Mouse (Mus musculus) embryonic facial prominence, embryonic 12.5 days (tissue): ENCODE data around the gene Wrap53. TPM values are rescaled to one million over a fixed set of nuclear protein-coding genes. Genes with fewer than 3 reads are reported as not detected.
A peak's percentile ranks its signal among the peaks of the same experiment; 100 is the strongest.

Experiments
- ATAC-seq: fragments of 200-750 bp; cut with Nextera tagmentation; 2 replicates; pipeline ENCODE4 v1.8.0; 2017; ENCODE audit not compliant: insufficient number of reproducible peaks, insufficient read depth, low FRiP score, low TSS enrichment
- H3K27ac ChIP-seq: fragments of 300-500 bp; sonication (generic); 2 replicates; pipeline ENCODE4 v1.5.1; 2016; ENCODE audit warnings: mild to moderate bottlenecking
- H3K27me3 ChIP-seq: fragments of 300-500 bp; sonication (generic); 2 replicates; pipeline ENCODE4 v1.6.1; 2016; ENCODE audit warnings: mild to moderate bottlenecking, moderate library complexity
- H3K36me3 ChIP-seq: fragments of 300-500 bp; sonication (generic); 2 replicates; pipeline ENCODE4 v1.6.1; 2016; ENCODE audit warnings: mild to moderate bottlenecking
- H3K4me1 ChIP-seq: fragments of 300-500 bp; sonication (generic); 2 replicates; pipeline ENCODE4 v1.6.1; 2016
- H3K4me2 ChIP-seq: fragments of 300-500 bp; sonication (generic); replicated peaks from 2 replicates; pipeline ENCODE4 v1.6.1; 2016; ENCODE audit warnings: mild to moderate bottlenecking, moderate library complexity
- H3K4me3 ChIP-seq: fragments of 300-500 bp; sonication (generic); 2 replicates; pipeline ENCODE4 v1.5.1; 2016; ENCODE audit warnings: mild to moderate bottlenecking
- H3K9ac ChIP-seq: fragments of 300-500 bp; sonication (generic); 2 replicates; pipeline ENCODE4 v1.6.1; 2016; ENCODE audit warnings: mild to moderate bottlenecking, moderate library complexity
- H3K9me3 ChIP-seq: fragments of 300-500 bp; sonication (generic); 2 replicates; pipeline ENCODE4 v1.6.1; 2016; ENCODE audit warnings: mild to moderate bottlenecking, moderate library complexity
- WGBS: fragments of 180-500 bp; shearing (Covaris S2); methylation state at CpG from one replicate; pipeline ENCODE4 v1.1.7; 2016; 5-methylcytosine and 5-hydroxymethylcytosine counted together
- polyA plus RNA-seq: library from polyadenylated mRNA; unstranded; fragments of >200 nt; fragmentation: Nextera tagmentation; extraction: Ambion mirVana; gene quantifications from 2 replicates; pipeline ENCODE4 v1.2.1, GENCODE M21; 2016

The Wrap53 gene
- polyA plus RNA-seq, 1 experiment from 2014 or later, result 29.4 TPM

DNA sequence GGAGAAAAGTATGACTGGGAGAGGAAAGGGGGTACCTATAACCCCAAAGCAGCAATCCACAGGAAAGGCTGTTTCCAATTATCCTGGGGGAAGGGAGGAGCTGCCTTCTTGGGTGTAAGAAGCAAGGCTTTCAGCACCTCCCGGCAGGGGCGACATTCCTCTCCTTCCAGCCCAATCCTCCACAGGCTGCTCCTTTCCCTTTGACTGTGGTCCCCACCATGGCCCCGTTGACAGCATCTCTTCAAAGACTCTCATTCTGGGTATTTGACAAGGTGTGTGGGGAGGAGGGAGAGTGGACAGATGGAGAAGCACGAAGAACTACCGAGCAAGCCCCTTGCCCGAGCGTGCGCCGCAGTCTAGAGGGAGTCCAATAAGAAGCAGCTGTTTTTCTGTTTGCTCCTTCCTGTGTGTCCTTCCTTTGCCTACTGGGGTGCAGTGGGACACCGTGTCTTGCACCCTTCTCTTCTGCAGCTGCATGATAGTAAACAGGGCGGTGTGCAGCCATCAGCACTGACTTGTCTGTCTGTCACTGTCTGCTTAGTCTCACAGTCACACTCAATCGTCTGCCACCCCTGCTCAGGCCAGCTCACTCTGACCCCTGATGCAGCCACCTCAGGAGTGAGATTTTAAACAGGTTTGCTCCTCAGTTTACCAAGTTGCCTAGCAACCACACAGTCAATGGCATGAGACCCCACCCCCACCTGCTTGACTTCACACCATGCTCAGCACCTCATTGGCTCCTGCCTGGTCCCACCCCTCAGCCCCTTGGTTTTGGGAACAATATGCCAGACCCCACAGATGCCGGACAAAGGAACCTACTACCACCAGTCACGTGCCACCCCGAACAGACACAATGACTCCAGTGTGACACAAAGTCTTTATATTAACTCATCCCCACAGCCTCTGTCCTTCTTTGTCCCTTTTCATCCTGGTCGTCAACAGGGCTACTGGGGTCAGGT is 18.9 kb downstream of the Wrap53 start:
- Histone ChIP-seq H3K4me2 (peak overlapping the region; percentile 82), H3K4me1 (peaks cover 59% of the 10 kb centered on the region), H3K4me3 (peak overlapping the region; percentile 81), H3K9me3 (no peaks in the 10 kb centered on the region), H3K36me3 (peaks cover 31% of the 10 kb centered on the region), H3K27me3 (no peaks in the 10 kb centered on the region), H3K27ac (peak overlapping the region; percentile 94), H3K9ac (peak overlapping the region; percentile 91; the same call in 1 of the 2 replicates)
- 11% methylated on average over 16 of the region's 16 CpGs for WGBS
- peak; percentile 50 for ATAC-seq

DNA sequence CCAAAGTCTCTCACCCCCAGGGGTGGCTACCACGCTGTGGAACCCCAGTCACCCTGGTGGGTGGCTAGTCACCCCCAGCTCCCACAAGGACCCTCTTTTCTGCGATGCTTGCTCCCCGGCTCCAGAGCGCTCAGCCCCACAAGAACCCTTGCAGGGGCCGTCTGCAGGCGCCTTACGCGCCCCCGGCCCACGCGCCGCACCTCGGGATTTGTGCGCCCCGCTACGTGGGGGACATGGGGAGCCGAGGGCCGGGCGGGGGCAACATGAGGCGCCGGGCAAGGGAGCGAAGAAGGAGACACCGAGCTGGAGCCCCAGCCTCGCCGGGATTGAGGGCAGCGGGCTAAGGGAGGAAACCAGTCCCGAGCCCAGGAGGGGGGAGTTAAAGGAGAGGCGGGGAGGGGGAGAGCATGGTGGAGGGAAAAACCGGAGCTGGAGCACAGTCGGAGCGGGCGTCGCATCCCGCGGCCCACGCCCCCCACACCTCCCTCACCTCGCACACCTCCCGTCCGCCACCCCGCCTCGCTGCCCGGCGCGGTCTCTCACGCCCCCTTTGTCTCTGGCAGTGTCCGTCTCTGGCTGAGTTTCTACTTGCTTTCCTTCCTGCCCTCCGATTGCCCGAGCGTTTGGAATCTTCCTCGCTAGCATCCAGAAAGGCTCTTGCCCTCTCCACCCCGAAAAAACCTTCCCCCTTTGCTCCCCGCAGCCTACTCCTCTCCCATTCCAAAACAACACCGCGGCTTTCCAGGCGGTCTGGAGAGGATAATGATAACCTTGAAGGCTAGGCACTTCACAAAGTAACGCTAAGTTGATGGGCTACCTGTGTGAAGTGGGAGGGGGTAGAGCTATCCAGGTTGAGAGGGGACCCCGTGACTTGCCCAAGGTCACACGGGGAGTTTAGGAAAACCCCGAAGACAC is 19.9 kb downstream of the Wrap53 start, which contains the start of gene Efnb3:
Efnb3 (minus strand) TSS at position 355 of the 915 bp plus-strand sequence.
- peak within 1 kb of the TSS; percentile 94 for H3K27ac ChIP-seq
- WGBS, result 1% methylated on average over 57 of the region's 59 CpGs
- H3K4me1 ChIP-seq, result peaks cover 59% of the 10 kb centered on the region
- peak within 1 kb of the TSS; percentile 82 for H3K4me2 ChIP-seq
- no peaks in the 10 kb centered on the region for H3K27me3 ChIP-seq
- no peaks in the 10 kb centered on the region for H3K9me3 ChIP-seq
- peak within 1 kb of the TSS; percentile 81 for H3K4me3 ChIP-seq
- peaks cover 37% of the 10 kb centered on the region for H3K36me3 ChIP-seq
- peak within 1 kb of the TSS; percentile 91 for H3K9ac ChIP-seq
- ATAC-seq, result peak; percentile 59

DNA sequence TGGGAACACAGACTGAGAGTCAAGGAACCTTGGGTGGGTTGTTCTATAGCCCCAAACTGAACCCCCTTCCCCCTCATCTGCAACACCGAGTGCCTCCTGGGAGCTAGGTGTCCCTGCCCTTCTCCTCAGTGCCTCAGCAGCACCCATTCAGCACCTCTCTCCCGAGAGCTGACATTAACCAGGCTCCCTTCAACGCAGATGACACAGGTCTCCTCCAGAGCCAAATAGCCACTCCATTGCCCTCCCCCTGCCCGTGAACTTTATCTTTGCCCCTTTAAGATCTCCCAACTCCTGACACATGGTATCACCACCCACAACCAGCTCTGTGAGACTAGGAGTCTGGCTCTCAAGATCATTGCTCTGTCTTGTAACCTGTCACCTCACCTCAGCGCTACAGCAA is 20.9 kb downstream of the Wrap53 start:
- no peaks in the 10 kb centered on the region for H3K9me3 ChIP-seq
- WGBS, result 11% methylated on average over 5 of the region's 5 CpGs
- peak overlapping the region; percentile 82 for H3K4me2 ChIP-seq
- peak overlapping the region; percentile 91 for H3K9ac ChIP-seq
- H3K27me3 ChIP-seq, result no peaks in the 10 kb centered on the region
- H3K4me3 ChIP-seq, result peak overlapping the region; percentile 81
- H3K36me3 ChIP-seq, result peaks cover 41% of the 10 kb centered on the region
- peaks cover 60% of the 10 kb centered on the region for H3K4me1 ChIP-seq
- no peak for ATAC-seq
- H3K27ac ChIP-seq, result peak overlapping the region; percentile 94; the same call in 1 of the 2 replicates

DNA sequence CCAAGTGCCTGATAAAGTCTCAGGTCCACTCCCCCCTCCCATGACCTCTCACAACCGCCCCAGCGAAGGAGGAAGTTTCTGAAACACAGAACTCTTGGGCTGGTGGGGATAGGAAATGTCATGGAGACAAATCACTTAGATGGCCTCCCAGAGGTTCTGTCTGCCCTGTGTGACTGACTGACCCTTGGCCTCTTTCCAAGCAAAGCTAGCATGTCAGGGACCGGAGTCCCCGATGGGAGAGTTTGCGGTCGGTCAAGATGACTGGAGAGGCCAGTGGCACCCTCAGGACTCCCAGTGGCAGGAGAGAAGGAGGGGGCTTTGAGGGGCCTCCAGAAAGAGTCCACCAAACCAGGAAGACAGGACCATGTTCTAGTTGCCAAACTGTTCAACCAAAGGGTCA is 21.3 kb downstream of the Wrap53 start:
- Histone ChIP-seq H3K4me1 (peaks cover 58% of the 10 kb centered on the region), H3K9ac (peak overlapping the region; percentile 91), H3K36me3 (peaks cover 42% of the 10 kb centered on the region), H3K27ac (no peak overlapping the region), H3K27me3 (no peaks in the 10 kb centered on the region), H3K9me3 (no peaks in the 10 kb centered on the region), H3K4me2 (peak overlapping the region; percentile 82), H3K4me3 (peak overlapping the region; percentile 81)
- 30% methylated on average over 6 of the region's 6 CpGs for WGBS
- ATAC-seq, result no peak

DNA sequence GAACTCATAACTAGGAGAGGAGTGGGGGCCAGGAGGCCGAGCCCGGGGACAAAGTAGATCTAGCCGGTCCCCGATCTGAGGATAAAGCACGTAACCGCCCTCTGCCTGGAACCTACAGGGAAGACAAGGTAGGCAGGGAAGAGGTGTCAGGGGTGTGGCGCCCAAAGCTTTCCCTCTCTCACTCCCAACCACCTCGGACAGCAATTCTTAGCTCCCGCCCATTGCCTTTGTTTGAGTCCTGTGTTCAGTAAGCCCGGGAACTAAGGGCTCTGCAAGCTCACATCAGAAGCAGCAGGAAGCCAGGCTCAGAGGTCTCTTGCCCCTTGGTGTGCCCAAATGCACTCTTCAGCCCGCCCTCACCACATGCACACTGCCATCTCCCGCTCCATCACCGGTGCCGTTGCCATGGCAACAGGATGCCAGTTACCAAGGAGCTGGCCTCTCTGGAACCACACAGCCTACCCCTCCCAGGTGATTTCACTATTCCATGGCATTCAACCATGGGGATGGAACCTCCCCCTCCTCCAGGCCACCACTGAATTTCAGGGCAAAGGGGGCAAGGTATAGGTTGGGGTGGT is 22.6 kb downstream of the Wrap53 start:
- no peaks in the 10 kb centered on the region for H3K9me3 ChIP-seq
- peaks cover 61% of the 10 kb centered on the region for H3K4me1 ChIP-seq
- peak overlapping the region; percentile 18 for H3K4me3 ChIP-seq
- peak overlapping the region; percentile 82 for H3K4me2 ChIP-seq
- 32% methylated on average over 14 of the region's 14 CpGs for WGBS
- H3K9ac ChIP-seq, result no peak overlapping the region
- peaks cover 32% of the 10 kb centered on the region for H3K36me3 ChIP-seq
- ATAC-seq, result no peak
- H3K27ac ChIP-seq, result no peak overlapping the region
- H3K27me3 ChIP-seq, result no peaks in the 10 kb centered on the region

DNA sequence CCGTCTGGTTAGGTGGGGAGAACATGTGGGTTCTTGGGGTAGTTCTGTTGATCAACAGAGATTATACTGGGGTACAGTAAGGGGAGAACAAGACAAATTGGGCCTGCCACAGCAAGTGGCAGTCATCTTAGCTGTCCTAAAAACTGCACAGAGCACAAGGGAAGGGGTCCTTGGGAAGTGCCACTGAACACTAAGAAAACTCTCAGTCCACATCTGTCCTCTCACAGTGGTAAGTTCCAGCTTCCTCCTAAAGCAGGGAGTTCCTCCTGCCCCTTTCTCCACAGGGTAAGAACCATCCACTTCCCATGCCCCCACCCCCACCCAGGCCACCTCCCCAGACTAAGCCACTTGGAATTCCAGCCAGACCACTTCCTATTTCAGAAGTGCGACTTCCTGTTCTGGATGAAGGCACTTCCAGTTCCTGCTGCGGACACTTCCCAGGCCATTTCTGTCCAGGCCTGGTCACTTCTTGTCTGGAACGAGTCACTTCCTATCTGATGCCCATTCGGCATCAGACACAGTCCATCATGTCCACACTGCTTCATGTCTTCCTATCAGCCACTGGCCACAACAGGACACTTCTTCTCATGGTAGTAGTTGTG is 25.4 kb downstream of the Wrap53 start:
- H3K4me2 ChIP-seq, result no peak overlapping the region
- H3K27ac ChIP-seq, result no peak overlapping the region
- ATAC-seq, result no peak
- H3K9ac ChIP-seq, result no peak overlapping the region
- WGBS, result 80% methylated on average over 5 of the region's 5 CpGs
- peaks cover 24% of the 10 kb centered on the region for H3K36me3 ChIP-seq
- H3K9me3 ChIP-seq, result no peaks in the 10 kb centered on the region
- peaks cover 41% of the 10 kb centered on the region for H3K4me1 ChIP-seq
- no peak overlapping the region for H3K4me3 ChIP-seq
- H3K27me3 ChIP-seq, result 0 out of 2 replicates have a peak, but pooled peaks cover under 1% of the 10 kb centered on the region

DNA sequence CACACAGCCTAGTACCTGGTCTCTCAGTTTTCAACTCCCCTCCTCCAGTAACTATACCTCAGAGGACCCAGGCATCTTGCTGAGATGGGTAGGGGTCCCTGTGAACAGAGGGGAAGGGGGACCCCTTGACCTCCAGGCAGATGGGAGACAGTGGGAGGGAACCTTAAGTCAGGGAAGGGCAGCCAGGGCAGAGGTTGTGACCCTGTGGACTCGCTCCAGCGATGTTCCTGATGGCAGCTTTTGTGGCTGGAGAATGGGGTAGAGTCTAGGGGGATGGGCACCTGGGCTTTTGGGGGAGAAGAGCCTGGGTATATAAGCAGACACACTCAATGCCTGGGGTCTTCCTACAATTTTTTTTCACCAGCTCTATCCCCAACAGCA is 26.7 kb downstream of the Wrap53 start:
- 4% methylated on average over 2 of the region's 2 CpGs for WGBS
- H3K9me3 ChIP-seq, result no peaks in the 10 kb centered on the region
- H3K4me3 ChIP-seq, result no peak overlapping the region
- H3K27ac ChIP-seq, result no peak overlapping the region; the same call in 1 of the 2 replicates
- H3K4me2 ChIP-seq, result no peak overlapping the region; the same call in 1 of the 2 replicates
- no peak overlapping the region for H3K9ac ChIP-seq
- ATAC-seq, result no peak
- peaks cover 44% of the 10 kb centered on the region for H3K4me1 ChIP-seq
- peaks cover 10% of the 10 kb centered on the region for H3K27me3 ChIP-seq
- H3K36me3 ChIP-seq, result peaks cover 24% of the 10 kb centered on the region

DNA sequence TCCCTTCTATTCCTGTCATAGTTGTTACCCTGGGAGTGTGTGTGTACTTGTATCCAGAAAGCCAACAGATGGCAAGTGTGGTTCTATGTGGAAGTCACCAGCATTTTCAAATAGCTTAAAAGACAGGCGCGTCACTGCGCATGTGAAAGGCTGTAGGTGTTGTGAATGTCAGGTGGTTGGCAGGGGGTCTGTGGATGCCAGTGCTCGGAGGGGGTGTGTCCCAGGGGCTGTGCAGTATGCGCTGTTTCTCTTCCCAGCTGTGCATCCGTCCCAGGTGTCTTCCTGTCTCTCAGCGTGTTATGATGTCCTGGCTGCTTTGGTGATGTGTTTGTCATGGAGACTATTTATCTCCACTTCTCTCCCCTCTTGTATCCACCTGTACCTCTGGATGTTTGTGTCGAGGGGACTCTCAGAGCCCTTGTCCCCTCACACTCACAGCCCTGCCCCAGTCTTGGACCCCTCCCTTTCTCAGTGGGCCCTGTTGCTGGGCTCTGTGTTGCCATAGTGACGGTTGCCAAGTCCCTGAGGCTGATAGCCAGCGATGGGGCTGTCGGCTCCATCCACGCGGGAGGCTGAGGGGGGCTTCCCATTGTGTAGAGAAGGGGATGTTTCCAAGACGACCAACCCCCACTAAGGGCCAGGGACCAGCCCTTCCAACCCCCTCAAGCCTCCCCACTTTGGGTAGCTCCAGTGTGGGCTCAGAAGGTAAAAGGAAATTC is 27.3 kb downstream of the Wrap53 start:
- H3K36me3 ChIP-seq, result peaks cover 24% of the 10 kb centered on the region
- no peak overlapping the region for H3K4me3 ChIP-seq
- 20% methylated on average over 14 of the region's 14 CpGs for WGBS
- H3K27ac ChIP-seq, result no peak overlapping the region; the same call in 1 of the 2 replicates
- no peak overlapping the region; the same call in 1 of the 2 replicates for H3K4me2 ChIP-seq
- peak; percentile 38; the same call in 1 of the 2 replicates for ATAC-seq
- no peaks in the 10 kb centered on the region for H3K9me3 ChIP-seq
- H3K27me3 ChIP-seq, result peaks cover 10% of the 10 kb centered on the region
- H3K4me1 ChIP-seq, result peaks cover 40% of the 10 kb centered on the region
- H3K9ac ChIP-seq, result no peak overlapping the region

DNA sequence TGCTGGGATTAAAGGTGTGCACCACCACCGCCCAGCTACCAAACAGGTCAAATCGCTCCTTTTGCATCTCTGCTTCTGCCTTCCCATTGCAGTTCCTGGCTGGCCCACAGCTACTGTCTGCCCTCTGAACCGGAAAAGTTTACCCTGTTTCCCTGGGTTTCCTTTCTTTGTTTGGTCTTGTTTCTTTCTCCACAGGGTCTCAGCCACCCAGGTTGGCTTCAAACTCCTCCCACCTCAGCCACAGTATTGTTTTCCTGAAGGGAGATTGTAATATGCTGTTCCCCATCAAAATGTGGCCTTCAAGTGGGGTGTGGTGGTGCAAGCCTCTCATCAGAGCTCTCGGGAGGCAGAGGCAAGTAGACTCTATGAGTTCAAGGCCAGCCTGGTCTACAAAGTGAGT is 28.7 kb downstream of the Wrap53 start:
- ATAC-seq, result no peak
- Histone ChIP-seq H3K4me3 (no peak overlapping the region), H3K9me3 (no peaks in the 10 kb centered on the region), H3K4me1 (peaks cover 35% of the 10 kb centered on the region), H3K27me3 (peaks cover 10% of the 10 kb centered on the region), H3K9ac (no peak overlapping the region), H3K4me2 (no peak overlapping the region), H3K36me3 (peaks cover 21% of the 10 kb centered on the region), H3K27ac (no peak overlapping the region)
- WGBS, result 62% methylated on average over 4 of the region's 4 CpGs

DNA sequence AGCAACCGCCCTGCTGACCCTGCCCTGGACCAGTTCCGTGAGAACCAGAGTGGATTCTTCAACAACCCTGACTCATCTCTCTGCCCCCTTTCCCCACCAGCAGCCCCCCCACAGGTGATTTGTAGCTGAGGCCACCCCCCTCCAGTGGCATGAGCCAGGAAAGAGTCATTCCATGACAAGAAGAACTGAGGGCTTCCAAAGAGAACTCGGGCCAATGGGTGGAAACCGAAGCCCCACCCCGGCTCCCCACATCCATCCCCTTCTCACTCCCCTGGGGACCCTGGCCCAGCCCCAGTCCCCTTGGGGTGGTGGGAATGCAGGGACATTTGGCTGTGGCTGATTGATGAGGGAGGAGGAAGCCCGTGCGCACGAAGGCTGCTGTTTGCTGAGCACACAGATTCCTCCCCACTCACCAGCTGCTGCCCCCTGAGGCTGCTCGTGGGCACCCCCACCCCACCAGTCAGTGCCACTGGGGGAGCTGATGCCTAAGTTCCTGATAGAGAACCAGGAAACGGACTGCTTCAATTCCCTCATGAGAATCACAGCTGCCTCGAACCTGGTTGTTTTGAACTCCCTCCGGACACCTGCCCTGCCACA is 30.9 kb downstream of the Wrap53 start, which contains the start of gene Dnah2:
Dnah2 (minus strand) TSS at position 51 of the 597 bp plus-strand sequence.
- H3K36me3 ChIP-seq, result 0 out of 2 replicates have a peak, but pooled peaks cover under 1% of the 10 kb centered on the region
- H3K4me2 ChIP-seq, result no peak within 1 kb of the TSS
- H3K4me1 ChIP-seq, result peaks cover 35% of the 10 kb centered on the region
- no peak within 1 kb of the TSS for H3K9ac ChIP-seq
- H3K27ac ChIP-seq, result no peak within 1 kb of the TSS
- H3K27me3 ChIP-seq, result peaks cover 10% of the 10 kb centered on the region
- 50% methylated on average over 12 of the region's 12 CpGs for WGBS
- H3K4me3 ChIP-seq, result no peak within 1 kb of the TSS
- no peaks in the 10 kb centered on the region for H3K9me3 ChIP-seq
- no peak for ATAC-seq
